Mouse (Mus musculus): ENCODE measurements around the gene Crb2.

GRCm38 (mm10) chr2:37760633-37761032 is 15.4 kb upstream of the Crb2 start:
- TF ChIP-seq POLR2A (IDR thresholded peaks at IDR 0.05; ENCODE audit: control insufficient read depth, low read depth, low read length) (no peak), CTCF (IDR thresholded peaks at IDR 0.05; ENCODE audit: control insufficient read depth, insufficient read depth, insufficient replicate concordance, low read depth, low read length) (no peak)

Measured in testis, adult 2 months (tissue).